In genomic region chr2:24755276-24755675, GRCm38 (mm10) we compare ENCODE assay signal across 8 mouse cellular contexts. TPM values are rescaled to one million over a fixed set of nuclear protein-coding genes. Genes with fewer than 3 reads are reported as not detected.
DNase-seq lines count a peak whose midpoint lies in the region; ATAC-seq and TF ChIP-seq lines count a peak whose summit lies in the region.

No protein-coding gene starts in this region.

- 100% methylated on average over 1 of the region's 1 CpGs for WGBS in cerebellum, adult 2 months

- in situ Hi-C loops in ES-E14 (cut with MboI; ENCODE audit: low sequenced_read_pairs in 2 of 2, unreplicated experiment in 2 of 2) = loop anchor here in 1 of 2 experiments (10.0 kb wide), 1 partner anchor 180 kb away; no protein-coding TSS in a partner anchor

- no peak for ATAC-seq in cerebellum, adult (ENCODE audit: insufficient number of reproducible peaks, low FRiP score, low TSS enrichment)

- peak; percentile 72 for TF ChIP-seq CTCF in cerebellum, adult 2 months (IDR thresholded peaks at IDR 0.05; ENCODE audit: borderline replicate concordance, insufficient read depth, low read depth, low read length)

- DNase-seq in cerebellum, adult 11 months = peak; percentile 51
- DNase-seq in ES-E14 (ENCODE audit: low read depth, low spot score) = no peak
- peak; percentile 55 to 66 for DNase-seq in cerebellum, adult 2 months
- DNase-seq in frontal cortex, postnatal 36 days (ENCODE audit: low spot score in 2 of 2) = peak; percentile 57 to 74
- DNase-seq in layer of hippocampus, adult 9-11 months = peak; percentile 52
- peak; percentile 26 to 62 for DNase-seq in lung, postnatal 4 days
- DNase-seq in spleen, postnatal 36 days (ENCODE audit: low spot score in 2 of 2) = peak; percentile 19 to 29

- H3K9ac ChIP-seq in ES-E14 (ENCODE audit: insufficient read depth, low read depth, low read length, poor library complexity, severe bottlenecking) = no peak overlapping the region

- no peaks in the 10 kb centered on the region for H3K4me1 ChIP-seq in ES-E14 (ENCODE audit: control insufficient read depth in 2 of 2, insufficient read depth in 2 of 2, low read length in 2 of 2, poor library complexity in 1 of 2)
- H3K4me1 ChIP-seq in cerebellum, adult 2 months (ENCODE audit: control insufficient read depth, insufficient read depth, low read length) = peaks cover under 1% of the 10 kb centered on the region; the same call in 1 of the 2 replicates

- H3K27ac ChIP-seq in ES-E14 (ENCODE audit: insufficient read depth, low read depth, low read length, poor library complexity, severe bottlenecking) = no peak overlapping the region
- H3K27ac ChIP-seq in cerebellum, adult 2 months (ENCODE audit: insufficient read depth, low read length) = no peak overlapping the region

- no peaks in the 10 kb centered on the region for H3K36me3 ChIP-seq in ES-E14 (ENCODE audit: control insufficient read depth, insufficient read depth, low read length, poor library complexity, severe bottlenecking)

- no peak overlapping the region for H3K4me3 ChIP-seq in ES-E14 (ENCODE audit: insufficient read depth in 1 of 2, low read depth in 1 of 2, low read length in 2 of 2, poor library complexity in 1 of 2, severe bottlenecking in 1 of 2)
- H3K4me3 ChIP-seq in cerebellum, adult 2 months (replicated peaks; ENCODE audit: insufficient read depth, low read depth, low read length) = no peak overlapping the region

- TF ChIP-seq POLR2A in cerebellum, adult 2 months (IDR thresholded peaks at IDR 0.05; ENCODE audit: borderline replicate concordance, insufficient read depth, low read length) = no peak

- H3K27me3 ChIP-seq in cerebellum, adult 2 months (ENCODE audit: control insufficient read depth, insufficient read depth, low read length) = no peaks in the 10 kb centered on the region

- no peaks in the 10 kb centered on the region for H3K9me3 ChIP-seq in ES-E14 (ENCODE audit: control insufficient read depth, insufficient read depth, low read depth, low read length)

TF ChIP-seq in ES-E14, 5 proteins besides CTCF, POLR2A, EP300 and RAD21:
- TF ChIP-seq HCFC1 (IDR thresholded peaks at IDR 0.05; ENCODE audit: borderline replicate concordance, insufficient read depth, low read length) (no peak), ZC3H11A (IDR thresholded peaks at IDR 0.05; ENCODE audit: borderline replicate concordance, low read depth, low read length) (peak; percentile 66; the same call in 1 of the 2 replicates)

RNA-seq across cellular contexts. Expression of gene Cacna1b, which starts 7.7 kb away (rescaled TPM):
- total RNA-seq in ES-E14 (2012; rRNA removed) = 2.4 and 5.0 TPM in 2 replicates
- 32.9 and 35.5 TPM in 2 replicates for polyA plus RNA-seq in cerebellum, adult 2 months (2012; rRNA removed)
